Mouse (Mus musculus): ENCODE data around the gene Gm29110.
"Not testable (repeated sequence)": the region's sequence is repeated elsewhere in the genome, so short reads cannot be mapped to it uniquely, and the experiment has no call there.

Gene Gm29110

GRCm38 (mm10) chrY:74470231-74470630 lies at the start of gene Gm29110:
Gene Gm29110, plus strand, starts transcription at chrY:74470531.
- DNase-seq (ENCODE audit: low spot score in 2 of 2): not testable (repeated sequence)

Measured in right cerebral cortex, adult 2 months (tissue).